Mouse (Mus musculus) testis, adult 2 months (tissue): ENCODE measurements around the gene Nt5c2.

Source experiments
- CTCF ChIP-seq: fragments of 200-500 bp; IDR thresholded peaks from 2 replicates; pipeline ENCODE4 v1.5.1; 2012; ENCODE audit warnings: low read depth, mild to moderate bottlenecking, inconsistent platforms, low read length, moderate library complexity; ENCODE audit not compliant: control insufficient read depth, insufficient read depth, insufficient replicate concordance
- POLR2A ChIP-seq: fragments of 200-500 bp; IDR thresholded peaks from 2 replicates; pipeline ENCODE4 v1.6.1; 2012; ENCODE audit warnings: low read depth, mild to moderate bottlenecking, inconsistent platforms, low read length, moderate library complexity; ENCODE audit not compliant: control insufficient read depth

DNA sequence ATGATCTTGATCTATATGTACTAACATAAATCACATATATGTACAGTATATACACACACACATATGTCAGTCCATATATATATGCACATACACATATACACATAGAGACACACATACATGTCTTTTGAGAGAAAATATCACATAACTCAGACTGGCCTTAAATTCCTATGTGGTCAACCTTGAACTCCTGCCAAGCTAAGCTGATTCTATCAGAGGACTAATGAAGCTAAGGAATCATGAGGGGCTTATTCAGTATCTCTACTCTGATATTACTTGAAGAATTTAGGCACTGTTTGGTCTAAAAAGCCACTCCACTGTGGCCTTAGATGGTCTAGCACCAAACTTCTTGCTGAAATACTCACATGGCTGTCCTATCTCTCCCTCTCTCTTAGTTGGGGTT is 49.5 kb downstream of the Nt5c2 start:
- TF ChIP-seq CTCF (no peak), POLR2A (no peak)
